Mouse (Mus musculus) ES-E14 (cell line): ENCODE data around the gene Psmd13. TPM values are rescaled to one million over a fixed set of nuclear protein-coding genes. Genes with fewer than 3 reads are reported as not detected.

Experiments used
- DNase-seq: peaks from one replicate; pipeline ENCODE4 v3.0.0-alpha.2; 2013; ENCODE audit warnings: low read depth, low spot score
- H3K27ac ChIP-seq: 2 replicates; pipeline ENCODE4 v1.5.1; 2012; ENCODE audit warnings: low read depth, mild to moderate bottlenecking, low read length, moderate library complexity, mixed read lengths; ENCODE audit not compliant: poor library complexity, insufficient read depth, severe bottlenecking
- H3K36me3 ChIP-seq: 2 replicates; pipeline ENCODE4 v1.6.1; 2012; ENCODE audit warnings: mild to moderate bottlenecking, low read length, moderate library complexity, mixed read lengths; ENCODE audit not compliant: control insufficient read depth, poor library complexity, insufficient read depth, severe bottlenecking
- H3K4me1 ChIP-seq, 2 experiments: fragments of 150-350 bp in 1 of 2; sonication (generic) in 1 of 2; 2 replicates each; pipeline ENCODE4 v1.6.1; 2012; ENCODE audit warnings: low read length in 2 of 2, mild to moderate bottlenecking in 1 of 2, mixed read lengths in 1 of 2; ENCODE audit not compliant: control insufficient read depth in 2 of 2, insufficient read depth in 2 of 2, poor library complexity in 1 of 2
- H3K4me3 ChIP-seq, 2 experiments: fragments of 150-350 bp in 1 of 2; sonication (generic) in 1 of 2; 2 replicates each; pipeline ENCODE4 v1.5.1; 2012; ENCODE audit warnings: low read length in 2 of 2, low read depth in 1 of 2, mild to moderate bottlenecking in 1 of 2, mixed read lengths in 1 of 2; ENCODE audit not compliant: insufficient read depth in 1 of 2, poor library complexity in 1 of 2, severe bottlenecking in 1 of 2
- H3K9ac ChIP-seq: 2 replicates; pipeline ENCODE4 v1.6.1; 2012; ENCODE audit warnings: low read depth, mild to moderate bottlenecking, low read length, mixed read lengths; ENCODE audit not compliant: poor library complexity, insufficient read depth, severe bottlenecking
- H3K9me3 ChIP-seq: fragments of 150-350 bp; sonication (generic); 2 replicates; pipeline ENCODE4 v1.6.1; 2012; ENCODE audit warnings: low read depth, mild to moderate bottlenecking, low read length; ENCODE audit not compliant: control insufficient read depth, insufficient read depth
- CHD2 ChIP-seq: IDR thresholded peaks from 2 replicates; pipeline ENCODE4 v1.6.1; 2014; ENCODE audit warnings: mild to moderate bottlenecking, low read depth, low read length, inconsistent platforms
- HCFC1 ChIP-seq: IDR thresholded peaks from 2 replicates; pipeline ENCODE4 v1.6.1; 2012; ENCODE audit warnings: low read length, inconsistent platforms, borderline replicate concordance; ENCODE audit not compliant: insufficient read depth
- MAFK ChIP-seq: IDR thresholded peaks from 2 replicates; pipeline ENCODE4 v1.6.1; 2014; ENCODE audit warnings: mild to moderate bottlenecking, low read depth, low read length, inconsistent platforms; ENCODE audit not compliant: insufficient read depth
- ZC3H11A ChIP-seq: IDR thresholded peaks from 2 replicates; pipeline ENCODE4 v1.6.1; 2012; ENCODE audit warnings: low read depth, mild to moderate bottlenecking, inconsistent platforms, low read length, borderline replicate concordance
- ZNF384 ChIP-seq: IDR thresholded peaks from 2 replicates; pipeline ENCODE4 v1.6.1; 2012; ENCODE audit warnings: low read depth, low read length, inconsistent platforms
- in situ Hi-C, 2 experiments: fragments of 600-800 bp; cut with MboI; formaldehyde crosslinking; loops; one replicate each; pipeline ENCODE4 v1.15.1; 2025; ENCODE audit warnings: low sequenced_read_pairs in 2 of 2, inconsistent platforms in 1 of 2; ENCODE audit not compliant: unreplicated experiment in 2 of 2
- total RNA-seq: library from RNA; depleted of rRNA; stranded (reverse); fragments of 300-350 nt; gene quantifications from 2 replicates; pipeline ENCODE4 v1.2.3, GENCODE M21; 2012

Psmd13 gene
- total RNA-seq, 1 experiment, result 199 TPM

GRCm38 (mm10) chr7:140848591-140848990, 33.2 kb upstream of the Psmd13 start:
- in situ Hi-C loops, result loop anchor here (10.0 to 25.0 kb wide), 3 partner anchors 46 to 326 kb away; partner anchors contain the start of genes B4galnt4 (in 1 of the 2) and Rnh1 (in 1 of the 2)
- Histone ChIP-seq H3K27ac (no peak overlapping the region), H3K4me1 (peaks cover 1 to 21% of the 10 kb centered on the region in 2 experiments; a peak in 2 of 4 replicates), H3K4me3 (no peak overlapping the region), H3K9me3 (no peaks in the 10 kb centered on the region), H3K36me3 (peaks cover 6% of the 10 kb centered on the region), H3K9ac (no peak overlapping the region)
- no peak for TF ChIP-seq ZC3H11A
- TF ChIP-seq ZNF384, result no peak
- TF ChIP-seq HCFC1, result no peak
- TF ChIP-seq MAFK, result no peak
- no peak for TF ChIP-seq CHD2
- no peak for DNase-seq

GRCm38 (mm10) chr7:140851916-140852315, 29.9 kb upstream of the Psmd13 start:
- Histone ChIP-seq H3K4me3 (no peak overlapping the region), H3K27ac (no peak overlapping the region), H3K9me3 (no peaks in the 10 kb centered on the region), H3K4me1 (peaks cover 5 to 17% of the 10 kb centered on the region in 2 experiments; a peak in 2 of 4 replicates), H3K9ac (no peak overlapping the region), H3K36me3 (peaks cover 16% of the 10 kb centered on the region)
- TF ChIP-seq MAFK, result no peak
- no peak for TF ChIP-seq CHD2
- no peak for DNase-seq
- in situ Hi-C loops, result no loop called here

GRCm38 (mm10) chr7:140853386-140853785, 28.4 kb upstream of the Psmd13 start:
- DNase-seq, result no peak
- in situ Hi-C loops, result no loop called here
- no peak overlapping the region for H3K27ac ChIP-seq
- H3K36me3 ChIP-seq, result peaks cover 16% of the 10 kb centered on the region
- no peaks in the 10 kb centered on the region for H3K9me3 ChIP-seq
- no peak for TF ChIP-seq ZNF384
- no peak for TF ChIP-seq MAFK
- TF ChIP-seq HCFC1, result no peak
- TF ChIP-seq ZC3H11A, result no peak
- TF ChIP-seq CHD2, result no peak
- H3K9ac ChIP-seq, result no peak overlapping the region
- no peak overlapping the region for H3K4me3 ChIP-seq
- peaks cover 7 to 20% of the 10 kb centered on the region in 2 experiments; a peak in 2 of 4 replicates for H3K4me1 ChIP-seq

- Histone ChIP-seq H3K36me3 (peaks cover 26% of the 10 kb centered on the region), H3K9me3 (no peaks in the 10 kb centered on the region), H3K4me1 (peaks cover 8 to 28% of the 10 kb centered on the region in 2 experiments; a peak in 2 of 4 replicates), H3K27ac (no peak overlapping the region), H3K4me3 (peak overlapping the region; percentile 80 to 83; a peak in 2 of 4 replicates), H3K9ac (peak overlapping the region; percentile 91; the same call in 1 of the 2 replicates)
- DNase-seq, result no peak
- TF ChIP-seq HCFC1, result no peak
- in situ Hi-C loops, result no loop called here
Observed at GRCm38 (mm10) chr7:140854483-140854882, 27.3 kb upstream of the Psmd13 start.

GRCm38 (mm10) chr7:140855181-140855580, 26.6 kb upstream of the Psmd13 start:
- no peak for DNase-seq
- in situ Hi-C loops, result no loop called here
- TF ChIP-seq ZNF384, result no peak
- TF ChIP-seq ZC3H11A, result no peak
- no peak for TF ChIP-seq MAFK
- TF ChIP-seq CHD2, result no peak
- no peak for TF ChIP-seq HCFC1
- Histone ChIP-seq H3K36me3 (peaks cover 32% of the 10 kb centered on the region), H3K4me1 (peaks cover 8 to 30% of the 10 kb centered on the region in 2 experiments; a peak in 2 of 4 replicates), H3K4me3 (peak overlapping the region; percentile 80 to 83), H3K9me3 (no peaks in the 10 kb centered on the region), H3K9ac (peak overlapping the region; percentile 91), H3K27ac (no peak overlapping the region)
